In the genomic region with DNA sequence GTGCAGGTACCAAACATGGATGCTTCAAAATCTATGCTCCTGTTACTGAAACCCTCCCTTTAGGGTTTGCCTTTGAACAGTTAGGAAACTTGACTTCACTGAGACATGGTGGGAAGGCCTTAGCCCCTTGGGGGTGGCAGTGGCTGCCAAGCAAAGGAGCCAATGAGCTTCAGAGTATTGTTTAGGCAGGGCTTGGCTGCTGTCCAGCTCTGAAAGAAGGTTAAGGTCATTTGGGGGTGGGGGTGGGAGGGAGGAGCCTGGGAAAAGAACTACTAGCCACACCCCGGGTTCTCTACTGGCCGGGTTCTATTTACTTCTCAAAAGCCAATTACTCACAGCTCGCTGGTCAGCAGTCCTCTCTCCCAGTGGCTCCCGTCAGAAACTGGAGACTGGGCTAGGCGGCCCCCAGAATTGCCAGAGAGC, we compare ENCODE assay signal across 7 mouse cellular contexts. TPM values are rescaled to one million over a fixed set of nuclear protein-coding genes. Genes with fewer than 3 reads are reported as not detected.
DNase-seq lines count a peak whose midpoint lies in the region; ATAC-seq and TF ChIP-seq lines count a peak whose summit lies in the region.

No protein-coding gene starts in this region.

- peaks cover 8% of the 10 kb centered on the region for H3K4me1 ChIP-seq in hindbrain, postnatal 0 days (ENCODE audit: insufficient read depth, low read length)
- peaks cover 31 to 49% of the 10 kb centered on the region in 2 experiments for H3K4me1 ChIP-seq in liver, embryonic 14.5 days (replicated peaks; ENCODE audit: control insufficient read depth in 2 of 2, insufficient read depth in 2 of 2, low read length in 1 of 2)
- peaks cover 47% of the 10 kb centered on the region for H3K4me1 ChIP-seq in neural tube, embryonic 12.5 days

- H3K27me3 ChIP-seq in hindbrain, postnatal 0 days (ENCODE audit: insufficient read depth, low read length): no peaks in the 10 kb centered on the region
- no peaks in the 10 kb centered on the region for H3K27me3 ChIP-seq in liver, embryonic 14.5 days (ENCODE audit: control insufficient read depth, insufficient read depth, low read length)
- H3K27me3 ChIP-seq in neural tube, embryonic 12.5 days (replicated peaks): no peaks in the 10 kb centered on the region

- DNase-seq in ZHBTc4 (ENCODE audit: low read depth, low spot score): peak; percentile 97
- peak; percentile 54 for DNase-seq in cerebellum, adult 9-10 months
- peak; percentile 17 to 45 for DNase-seq in gastrocnemius, adult 8-10 months (ENCODE audit: low spot score in 2 of 2)
- DNase-seq in hindbrain, postnatal 0 days (ENCODE audit: low spot score): peak; percentile 87
- DNase-seq in liver, embryonic 14.5 days (ENCODE audit: low read depth in 3 of 3, low spot score in 3 of 3): no peak
- DNase-seq in thymus, postnatal 4 days: no peak

- no peak overlapping the region for H3K4me3 ChIP-seq in hindbrain, postnatal 0 days (ENCODE audit: low read length)
- no peak overlapping the region for H3K4me3 ChIP-seq in liver, embryonic 14.5 days (ENCODE audit: insufficient read depth in 1 of 2, low read depth in 2 of 2, low read length in 2 of 2)
- no peak overlapping the region for H3K4me3 ChIP-seq in neural tube, embryonic 12.5 days

- H3K27ac ChIP-seq in hindbrain, postnatal 0 days: peak overlapping the region; percentile 94
- no peak overlapping the region; the same call in 1 of the 2 replicates for H3K27ac ChIP-seq in liver, embryonic 14.5 days
- H3K27ac ChIP-seq in neural tube, embryonic 12.5 days: 0 out of 2 replicates have a peak overlapping the region, but pooled peaks have one; percentile 7

- ATAC-seq in hindbrain, postnatal 0 days: peak; percentile 77
- no peak for ATAC-seq in liver, embryonic 14.5 days (ENCODE audit: insufficient read depth)
- ATAC-seq in neural tube, embryonic 12.5 days (ENCODE audit: low FRiP score, low read depth): peak; percentile 55

- TF ChIP-seq EP300 in liver, embryonic 14.5 days (IDR thresholded peaks at IDR 0.05; ENCODE audit: low read depth): 0 out of 2 replicates have a peak, but pooled peaks have one; percentile 17

- H3K9ac ChIP-seq in hindbrain, postnatal 0 days (replicated peaks; ENCODE audit: low read length): no peak overlapping the region
- no peak overlapping the region for H3K9ac ChIP-seq in liver, embryonic 14.5 days (replicated peaks)
- no peak overlapping the region for H3K9ac ChIP-seq in neural tube, embryonic 12.5 days

- no peak for TF ChIP-seq CTCF in hindbrain, postnatal 0 days (IDR thresholded peaks at IDR 0.05; ENCODE audit: low read depth)
- TF ChIP-seq CTCF in liver, embryonic 14.5 days (IDR thresholded peaks at IDR 0.05; ENCODE audit: low read depth): no peak

- H3K36me3 ChIP-seq in hindbrain, postnatal 0 days (ENCODE audit: insufficient read depth, low read length): peaks cover 7% of the 10 kb centered on the region; the same call in 1 of the 2 replicates
- peaks cover 16% of the 10 kb centered on the region for H3K36me3 ChIP-seq in liver, embryonic 14.5 days (replicated peaks; ENCODE audit: control insufficient read depth, insufficient read depth, low read depth)
- peaks cover 22% of the 10 kb centered on the region for H3K36me3 ChIP-seq in neural tube, embryonic 12.5 days

- WGBS in hindbrain, postnatal 0 days: 2% methylated on average over 5 of the region's 5 CpGs
- 25% methylated on average over 5 of the region's 5 CpGs for WGBS in liver, embryonic 14.5 days (ENCODE audit: insufficient replicate concordance)
- WGBS in neural tube, embryonic 12.5 days: 2% methylated on average over 5 of the region's 5 CpGs

- H3K9me3 ChIP-seq in hindbrain, postnatal 0 days (ENCODE audit: low read length): no peaks in the 10 kb centered on the region
- H3K9me3 ChIP-seq in liver, embryonic 14.5 days (ENCODE audit: control insufficient read depth, low read length): no peaks in the 10 kb centered on the region
- no peaks in the 10 kb centered on the region for H3K9me3 ChIP-seq in neural tube, embryonic 12.5 days

- H3K4me2 ChIP-seq in hindbrain, postnatal 0 days (ENCODE audit: low read depth, low read length): no peak overlapping the region
- peak overlapping the region; percentile 8; the same call in 1 of the 2 replicates for H3K4me2 ChIP-seq in liver, embryonic 14.5 days (ENCODE audit: low read depth)
- H3K4me2 ChIP-seq in neural tube, embryonic 12.5 days (replicated peaks): peak overlapping the region; percentile 9; the same call in 1 of the 2 replicates

RNA-seq across cellular contexts. Expression of gene Pigv, which starts 3.2 kb away (rescaled TPM):
- 10 to 100 TPM; 12.3 to 16.0 (median 12.5) TPM for total RNA-seq in gastrocnemius, adult 8-10 months (2022)
- total RNA-seq in hindbrain, postnatal 0 days (2014; rRNA removed): 11.3 and 13.4 TPM in 2 replicates
- polyA plus RNA-seq in hindbrain, postnatal 0 days (2015; fragmentation: Nextera tagmentation; extraction: Ambion mirVana): 13.0 and 14.0 TPM in 2 replicates
- polyA plus RNA-seq in liver, embryonic 14.5 days (2012; rRNA removed): 3.2 and 3.3 TPM in 2 replicates
- 3.1 and 4.0 TPM in 2 replicates for polyA plus RNA-seq in liver, embryonic 14.5 days (2014; fragmentation: Nextera tagmentation; extraction: Ambion mirVana)
- 16.4 and 16.9 TPM in 2 replicates for polyA plus RNA-seq in neural tube, embryonic 12.5 days (2016; fragmentation: Nextera tagmentation; extraction: Ambion mirVana)

RNA-seq across cellular contexts. Expression of gene Zdhhc18, which starts 25.7 kb away (rescaled TPM):
- 10 to 100 TPM; 25.7 to 48.0 (median 33.2) TPM for total RNA-seq in gastrocnemius, adult 8-10 months (2022)
- total RNA-seq in hindbrain, postnatal 0 days (2014; rRNA removed): 17.4 and 22.6 TPM in 2 replicates
- 8.2 and 10.2 TPM in 2 replicates for polyA plus RNA-seq in hindbrain, postnatal 0 days (2015; fragmentation: Nextera tagmentation; extraction: Ambion mirVana)
- 3.8 and 3.9 TPM in 2 replicates for polyA plus RNA-seq in liver, embryonic 14.5 days (2012; rRNA removed)
- 0.58 and 0.90 TPM in 2 replicates for polyA plus RNA-seq in liver, embryonic 14.5 days (2014; fragmentation: Nextera tagmentation; extraction: Ambion mirVana)
- polyA plus RNA-seq in neural tube, embryonic 12.5 days (2016; fragmentation: Nextera tagmentation; extraction: Ambion mirVana): 9.9 and 11.5 TPM in 2 replicates

Comparison
In these comparisons a context has a peak if more than half of its experiments do, and no peak if none do; other contexts are left out.
1. DNase-seq: peak in ZHBTc4 (single experiment), cerebellum, adult 9-10 months (single experiment), gastrocnemius, adult 8-10 months (2 of 2) and hindbrain, postnatal 0 days (single experiment); none in liver, embryonic 14.5 days (0 of 3) and thymus, postnatal 4 days (single experiment).